Mouse (Mus musculus): ENCODE measurements at regions not wholly inside any gene's neighbourhood (a gene's known extent, or its start where the extent isn't known, plus 50 kb on each side); places are given as distances from the start of the nearest gene placed in this dataset.

GRCm38 (mm10) chr2:9435155-9435872 lies 445.7 kb upstream of the 4930412O13Rik start:
- intact Hi-C loops (cut with DNase I): no loop called here
- DNase-seq: no peak

- DNase-seq: no peak
- intact Hi-C loops (cut with DNase I): no loop called here
Measured at GRCm38 (mm10) chr2:9443103-9443502, 437.9 kb upstream of the 4930412O13Rik start.

- DNase-seq: no peak
- intact Hi-C loops (cut with DNase I): no loop called here
Measured at GRCm38 (mm10) chr2:9445826-9446225, 435.2 kb upstream of the 4930412O13Rik start.

GRCm38 (mm10) chr2:9464413-9464812 lies 416.6 kb upstream of the 4930412O13Rik start:
- intact Hi-C loops (cut with DNase I): no loop called here
- no peak for DNase-seq

GRCm38 (mm10) chr2:9464818-9465217 lies 416.2 kb upstream of the 4930412O13Rik start:
- intact Hi-C loops (cut with DNase I): no loop called here
- DNase-seq: no peak

- intact Hi-C loops (cut with DNase I): no loop called here
- no peak for DNase-seq
Measured at GRCm38 (mm10) chr2:9467573-9467972, 413.5 kb upstream of the 4930412O13Rik start.

GRCm38 (mm10) chr2:9468651-9469050 lies 412.4 kb upstream of the 4930412O13Rik start:
- no peak for DNase-seq
- intact Hi-C loops (cut with DNase I): no loop called here

- intact Hi-C loops (cut with DNase I): no loop called here
- no peak for DNase-seq
Measured at GRCm38 (mm10) chr2:9481678-9482345, 399.2 kb upstream of the 4930412O13Rik start.

- intact Hi-C loops (cut with DNase I): no loop called here
- no peak for DNase-seq
Measured at GRCm38 (mm10) chr2:9487381-9487914, 393.6 kb upstream of the 4930412O13Rik start.

GRCm38 (mm10) chr2:9493606-9494145 lies 387.4 kb upstream of the 4930412O13Rik start:
- intact Hi-C loops (cut with DNase I): no loop called here
- DNase-seq: no peak

- no peak for DNase-seq
- intact Hi-C loops (cut with DNase I): no loop called here
Measured at GRCm38 (mm10) chr2:9520045-9520444, 361.0 kb upstream of the 4930412O13Rik start.

- intact Hi-C loops (cut with DNase I): no loop called here
- no peak for DNase-seq
Measured at GRCm38 (mm10) chr2:9525910-9526309, 355.1 kb upstream of the 4930412O13Rik start.

- DNase-seq: no peak
- intact Hi-C loops (cut with DNase I): no loop called here
Measured at GRCm38 (mm10) chr2:9535141-9535658, 345.9 kb upstream of the 4930412O13Rik start.

- DNase-seq: no peak
- intact Hi-C loops (cut with DNase I): no loop called here
Measured at GRCm38 (mm10) chr2:9547771-9548590, 333.1 kb upstream of the 4930412O13Rik start.

GRCm38 (mm10) chr2:9553313-9553712 lies 327.7 kb upstream of the 4930412O13Rik start:
- no peak for DNase-seq
- intact Hi-C loops (cut with DNase I): no loop called here

- no peak for DNase-seq
- intact Hi-C loops (cut with DNase I): no loop called here
Measured at GRCm38 (mm10) chr2:9564487-9565043, 316.5 kb upstream of the 4930412O13Rik start.

- intact Hi-C loops (cut with DNase I): no loop called here
- no peak for DNase-seq
Measured at GRCm38 (mm10) chr2:9569220-9569619, 311.8 kb upstream of the 4930412O13Rik start.

GRCm38 (mm10) chr2:9574196-9574595 lies 306.9 kb upstream of the 4930412O13Rik start:
- intact Hi-C loops (cut with DNase I): no loop called here
- DNase-seq: no peak

- intact Hi-C loops (cut with DNase I): no loop called here
- no peak for DNase-seq
Measured at GRCm38 (mm10) chr2:9574651-9575050, 306.4 kb upstream of the 4930412O13Rik start.

GRCm38 (mm10) chr2:9577868-9578267 lies 303.2 kb upstream of the 4930412O13Rik start:
- DNase-seq: no peak
- intact Hi-C loops (cut with DNase I): no loop called here
